Mouse (Mus musculus) heart, postnatal 0 days (tissue): Measurements from ENCODE around the gene Impg1. TPM values are rescaled to one million over a fixed set of nuclear protein-coding genes. Genes with fewer than 3 reads are reported as not detected.

Experiments used
- ATAC-seq: fragments of 200-750 bp; cut with Nextera tagmentation; 2 replicates; pipeline ENCODE4 v1.8.0; 2017; ENCODE audit warnings: low read depth, moderate number of reproducible peaks, moderate library complexity; ENCODE audit not compliant: insufficient read depth
- DNase-seq: peaks from one replicate; pipeline ENCODE4 v3.0.0-alpha.2; 2016; ENCODE audit warnings: low spot score
- H3K27ac ChIP-seq: fragments of 300-500 bp; sonication (generic); 2 replicates; pipeline ENCODE4 v1.5.1; 2014; ENCODE audit warnings: low read depth, mild to moderate bottlenecking
- H3K27me3 ChIP-seq: fragments of 300-500 bp; sonication (generic); 2 replicates; pipeline ENCODE4 v1.6.1; 2014; ENCODE audit warnings: low read length, mixed read lengths; ENCODE audit not compliant: control insufficient read depth, insufficient read depth
- H3K36me3 ChIP-seq: fragments of 300-500 bp; sonication (generic); replicated peaks from 2 replicates; pipeline ENCODE4 v1.6.1; 2014; ENCODE audit warnings: low read length, mixed read lengths; ENCODE audit not compliant: control insufficient read depth, insufficient read depth
- H3K4me1 ChIP-seq: fragments of 300-500 bp; sonication (generic); 2 replicates; pipeline ENCODE4 v1.6.1; 2014; ENCODE audit warnings: antibody characterized with exemption; ENCODE audit not compliant: control insufficient read depth, insufficient read depth
- H3K4me2 ChIP-seq: fragments of 300-500 bp; sonication (generic); 2 replicates; pipeline ENCODE4 v1.6.1; 2014; ENCODE audit warnings: low read depth, mild to moderate bottlenecking, low read length, moderate library complexity
- H3K4me3 ChIP-seq: fragments of 300-500 bp; sonication (generic); 2 replicates; pipeline ENCODE4 v1.5.1; 2014; ENCODE audit warnings: low read depth, low read length
- H3K9ac ChIP-seq: fragments of 300-500 bp; sonication (generic); replicated peaks from 2 replicates; pipeline ENCODE4 v1.6.1; 2014; ENCODE audit warnings: low read depth, low read length, mixed read lengths
- H3K9me3 ChIP-seq: fragments of 300-500 bp; sonication (generic); replicated peaks from 2 replicates; pipeline ENCODE4 v1.6.1; 2016; ENCODE audit warnings: low read length; ENCODE audit not compliant: control insufficient read depth
- CTCF ChIP-seq: IDR thresholded peaks from 2 replicates; pipeline ENCODE4 v1.5.1; 2016; ENCODE audit warnings: antibody characterized with exemption, control low read depth, low read depth
- EP300 ChIP-seq: IDR thresholded peaks from 2 replicates; pipeline ENCODE4 v1.6.1; 2016; ENCODE audit warnings: antibody characterized with exemption, low read depth
- WGBS: fragments of 180-500 bp; shearing (Covaris S2); extraction: QIAGEN DNeasy Blood & Tissue Kit; methylation state at CpG from one replicate; pipeline ENCODE4 v1.1.7; 2014; 5-methylcytosine and 5-hydroxymethylcytosine counted together
- polyA plus RNA-seq: library from polyadenylated mRNA; unstranded; fragments of >200 nt; fragmentation: Nextera tagmentation; extraction: Ambion mirVana; gene quantifications from 2 replicates; pipeline ENCODE4 v1.2.1, GENCODE M21; 2015
- total RNA-seq: library from RNA; depleted of rRNA; stranded (reverse); fragments of >200 nt; gene quantifications from 2 replicates; pipeline ENCODE4 v1.2.3, GENCODE M21; 2014; ENCODE audit warnings: low replicate concordance

Impg1 gene
- total and polyA plus RNA-seq, 2 experiments from 2014 or later = not detected

GRCm38 (mm10) chr9:80315922-80316321, 149.4 kb downstream of the Impg1 start:
- no peak overlapping the region for H3K27ac ChIP-seq
- ATAC-seq = no peak
- WGBS = 88% methylated on average over 6 of the region's 6 CpGs
- H3K36me3 ChIP-seq = no peaks in the 10 kb centered on the region
- H3K9ac ChIP-seq = no peak overlapping the region
- H3K9me3 ChIP-seq = no peaks in the 10 kb centered on the region
- H3K4me2 ChIP-seq = no peak overlapping the region
- no peaks in the 10 kb centered on the region for H3K27me3 ChIP-seq
- no peak for DNase-seq
- H3K4me3 ChIP-seq = no peak overlapping the region
- no peaks in the 10 kb centered on the region for H3K4me1 ChIP-seq
- TF ChIP-seq EP300 (no peak), CTCF (no peak)

DNA sequence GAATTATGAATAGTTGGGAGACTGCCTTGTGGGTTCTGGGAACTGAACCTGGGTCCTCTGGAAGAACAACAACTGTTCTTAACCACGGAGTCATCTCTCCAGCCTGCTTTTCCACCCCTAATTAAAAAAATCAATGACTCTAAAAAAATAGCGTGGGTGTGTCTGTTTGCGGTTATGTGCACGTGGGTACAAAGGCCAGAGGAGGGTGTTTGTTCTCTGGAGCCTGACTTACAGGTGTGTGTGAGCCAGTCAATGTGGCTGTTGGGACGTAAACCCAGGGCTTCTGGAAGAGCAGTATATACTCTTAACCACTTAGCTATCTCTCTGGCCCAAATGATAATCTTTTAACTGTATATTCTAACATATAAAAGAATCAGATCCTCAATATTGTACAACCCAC, 151.7 kb downstream of the Impg1 start:
- ATAC-seq = no peak
- Histone ChIP-seq H3K27me3 (no peaks in the 10 kb centered on the region), H3K4me1 (no peaks in the 10 kb centered on the region)

DNA sequence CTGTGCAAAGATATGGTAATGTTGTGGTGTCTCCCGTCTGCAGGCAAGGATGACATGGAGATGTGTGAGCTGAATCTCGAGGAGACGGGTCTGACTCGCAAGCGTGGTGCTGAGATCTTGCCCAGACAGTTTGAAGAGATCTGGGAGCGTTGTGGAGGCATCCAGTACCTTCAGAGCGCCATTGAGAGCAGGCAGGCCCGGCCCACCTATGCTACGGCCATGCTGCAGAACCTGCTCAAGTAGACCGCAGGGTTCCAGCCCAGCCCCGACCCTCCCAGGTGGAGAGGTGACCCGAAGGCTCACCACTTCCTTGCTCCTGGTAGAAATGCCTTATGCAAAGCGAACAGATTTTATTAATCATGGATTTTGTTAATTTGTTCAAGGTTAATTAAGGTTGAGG, 157.7 kb downstream of the Impg1 start:
- H3K4me1 ChIP-seq = no peaks in the 10 kb centered on the region
- TF ChIP-seq EP300 = no peak
- TF ChIP-seq CTCF = no peak
- ATAC-seq (no peak), DNase-seq (no peak)
- no peak overlapping the region for H3K4me2 ChIP-seq
- H3K36me3 ChIP-seq = peaks cover 14% of the 10 kb centered on the region
- no peaks in the 10 kb centered on the region for H3K9me3 ChIP-seq
- H3K27me3 ChIP-seq = no peaks in the 10 kb centered on the region
- WGBS = 87% methylated on average over 13 of the region's 13 CpGs
- H3K27ac ChIP-seq = no peak overlapping the region
- H3K4me3 ChIP-seq = no peak overlapping the region
- no peak overlapping the region for H3K9ac ChIP-seq

More for the DNA sequence above, 151.7 kb downstream of the Impg1 start:
- no peaks in the 10 kb centered on the region for H3K9me3 ChIP-seq
- no peak overlapping the region for H3K4me3 ChIP-seq
- 0 out of 2 replicates have a peak, but pooled peaks cover 1% of the 10 kb centered on the region for H3K36me3 ChIP-seq
- WGBS = 86% methylated on average over 5 of the region's 5 CpGs
- no peak overlapping the region for H3K4me2 ChIP-seq
- H3K9ac ChIP-seq = no peak overlapping the region
- TF ChIP-seq EP300 (no peak), CTCF (no peak)
- DNase-seq = no peak
- H3K27ac ChIP-seq = no peak overlapping the region

- ATAC-seq = no peak
Observed at GRCm38 (mm10) chr9:80306853-80307252, 158.4 kb downstream of the Impg1 start.

GRCm38 (mm10) chr9:80306390-80306789, 158.9 kb downstream of the Impg1 start:
- H3K9me3 ChIP-seq = no peaks in the 10 kb centered on the region
- H3K4me1 ChIP-seq = no peaks in the 10 kb centered on the region
- no peak overlapping the region for H3K4me3 ChIP-seq
- peaks cover 14% of the 10 kb centered on the region for H3K36me3 ChIP-seq
- ATAC-seq (no peak), DNase-seq (no peak)
- 88% methylated on average over 4 of the region's 4 CpGs for WGBS
- H3K4me2 ChIP-seq = no peak overlapping the region
- no peak overlapping the region for H3K27ac ChIP-seq
- TF ChIP-seq CTCF = no peak
- TF ChIP-seq EP300 = no peak
- H3K9ac ChIP-seq = no peak overlapping the region
- no peaks in the 10 kb centered on the region for H3K27me3 ChIP-seq

More at GRCm38 (mm10) chr9:80306853-80307252, 158.4 kb downstream of the Impg1 start:
- 71% methylated on average over 11 of the region's 11 CpGs for WGBS
- Histone ChIP-seq H3K27me3 (no peaks in the 10 kb centered on the region), H3K9me3 (no peaks in the 10 kb centered on the region), H3K36me3 (peaks cover 14% of the 10 kb centered on the region), H3K4me2 (no peak overlapping the region), H3K27ac (no peak overlapping the region), H3K4me3 (no peak overlapping the region), H3K9ac (no peak overlapping the region), H3K4me1 (no peaks in the 10 kb centered on the region)
- no peak for DNase-seq
- TF ChIP-seq CTCF = no peak
- TF ChIP-seq EP300 = no peak

GRCm38 (mm10) chr9:80303518-80303917, 161.8 kb downstream of the Impg1 start:
- H3K27ac ChIP-seq = no peak overlapping the region
- ATAC-seq (no peak), DNase-seq (no peak)
- 70% methylated on average over 4 of the region's 4 CpGs for WGBS
- no peaks in the 10 kb centered on the region for H3K9me3 ChIP-seq
- no peak overlapping the region for H3K9ac ChIP-seq
- H3K4me2 ChIP-seq = no peak overlapping the region
- H3K4me1 ChIP-seq = no peaks in the 10 kb centered on the region
- TF ChIP-seq CTCF (peak; percentile 31), EP300 (no peak)
- no peak overlapping the region for H3K4me3 ChIP-seq
- H3K27me3 ChIP-seq = no peaks in the 10 kb centered on the region
- H3K36me3 ChIP-seq = peaks cover 36% of the 10 kb centered on the region
